Mouse (Mus musculus) bone marrow macrophage, adult 2 months (primary cell): ENCODE results near the gene Ahcyl2.

Experiments used
- CTCF ChIP-seq: IDR thresholded peaks from 2 replicates; pipeline ENCODE4 v1.5.1; 2012; ENCODE audit warnings: low read depth, mild to moderate bottlenecking, low read length, moderate library complexity
- POLR2A ChIP-seq: IDR thresholded peaks from 2 replicates; pipeline ENCODE4 v1.6.1; 2012; ENCODE audit warnings: mild to moderate bottlenecking, low read depth, low read length, borderline replicate concordance

GRCm38 (mm10) chr6:29864926-29865325 is 97.1 kb downstream of the Ahcyl2 start:
- TF ChIP-seq POLR2A (no peak), CTCF (no peak)
